ENCODE assay signal across 1 mouse cellular context in the genomic region with DNA sequence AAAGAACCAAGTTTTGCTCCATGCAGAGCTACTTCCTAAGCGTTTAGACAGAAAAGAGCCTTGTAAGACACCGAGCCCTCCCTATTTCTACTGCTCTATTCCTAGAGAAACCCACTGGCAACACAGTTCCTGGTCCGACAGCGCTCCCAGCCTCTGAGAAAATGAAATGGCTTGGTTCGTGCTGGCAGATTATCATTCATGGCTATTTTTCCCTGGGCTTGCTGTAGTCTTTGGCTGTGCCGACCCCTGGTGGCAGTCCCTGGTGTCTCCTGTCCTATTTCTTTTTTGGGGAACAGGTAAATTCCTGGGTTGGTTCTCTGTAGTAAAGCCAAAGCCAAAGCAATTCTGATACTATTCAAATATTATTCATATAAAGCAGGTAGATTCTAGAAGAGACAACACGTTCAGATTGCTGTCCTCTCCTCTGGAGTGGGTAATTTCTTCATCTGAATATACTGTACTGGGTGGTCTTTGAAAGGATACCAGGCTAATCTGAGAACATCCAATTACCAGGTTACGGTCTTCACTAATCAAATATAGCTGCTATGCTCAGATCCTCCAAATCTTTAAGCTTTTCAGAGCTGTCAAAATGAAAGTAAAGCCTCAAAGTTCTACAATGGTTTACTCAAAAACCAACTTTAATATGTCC.
TF ChIP-seq lines count a peak whose summit lies in the region.

No protein-coding gene starts in this region.

TF ChIP-seq in CH12.LX, 34 proteins besides CTCF, POLR2A, EP300 and RAD21 (continued from another document):
- TF ChIP-seq SMC3 (IDR thresholded peaks at IDR 0.05; ENCODE audit: low read depth, low read length) = peak; percentile 100
- peak; percentile 68; the same call in 1 of the 2 replicates for TF ChIP-seq ZNF384 (IDR thresholded peaks at IDR 0.05; ENCODE audit: low read depth, low read length)
- TF ChIP-seq CHD2 (IDR thresholded peaks at IDR 0.05; ENCODE audit: low read length) = peak; percentile 32; the same call in 1 of the 2 replicates
- peak; percentile 83 for TF ChIP-seq MYC (IDR thresholded peaks at IDR 0.05; ENCODE audit: low read depth, low read length)
- TF ChIP-seq TBP (conservative IDR thresholded peaks at IDR 0.05; ENCODE audit: low read depth, low read length) = 0 out of 2 replicates have a peak, but pooled peaks have one; percentile 47
- TF ChIP-seq E2F4 (IDR thresholded peaks at IDR 0.05; ENCODE audit: insufficient replicate concordance, low read depth, low read length) = peak; percentile 45; the same call in 1 of the 2 replicates
- peak; percentile 93 for TF ChIP-seq RCOR1 (conservative IDR thresholded peaks at IDR 0.05; ENCODE audit: low read depth, low read length)
- TF ChIP-seq HCFC1 (IDR thresholded peaks at IDR 0.05; ENCODE audit: low read depth, low read length) = peak; percentile 66
- TF ChIP-seq NRF1 (IDR thresholded peaks at IDR 0.05; ENCODE audit: low read depth, low read length) = peak; percentile 62
- no peak for TF ChIP-seq CHD1 (IDR thresholded peaks at IDR 0.05; ENCODE audit: low read depth, low read length)
- TF ChIP-seq USF1 (IDR thresholded peaks at IDR 0.05; ENCODE audit: low read depth, low read length) = no peak; the same call in 1 of the 2 replicates
- TF ChIP-seq ZC3H11A (IDR thresholded peaks at IDR 0.05; ENCODE audit: low read depth, low read length) = peak; percentile 100
- no peak for TF ChIP-seq POLR2AphosphoS2 (IDR thresholded peaks at IDR 0.05; ENCODE audit: low read depth, low read length)
- peak; percentile 65 for TF ChIP-seq BHLHE40 (IDR thresholded peaks at IDR 0.05; ENCODE audit: low read depth, low read length)
- TF ChIP-seq IRF4 (IDR thresholded peaks at IDR 0.05; ENCODE audit: low read depth, low read length) = peak; percentile 94
- peak; percentile 95 for TF ChIP-seq MEF2A (IDR thresholded peaks at IDR 0.05; ENCODE audit: borderline replicate concordance, low read depth, low read length)
- no peak for TF ChIP-seq ZKSCAN1 (IDR thresholded peaks at IDR 0.05; ENCODE audit: borderline replicate concordance, low read depth, low read length)
- TF ChIP-seq USF2 (conservative IDR thresholded peaks at IDR 0.05; ENCODE audit: low read depth, low read length) = no peak
- TF ChIP-seq MAZ (IDR thresholded peaks at IDR 0.05; ENCODE audit: low read depth, low read length) = peak; percentile 92
- no peak for TF ChIP-seq ZMIZ1 (IDR thresholded peaks at IDR 0.05; ENCODE audit: low read depth, low read length)
- TF ChIP-seq TCF12 (IDR thresholded peaks at IDR 0.05; ENCODE audit: low read depth, low read length) = peak; percentile 84
- no peak; the same call in 1 of the 2 replicates for TF ChIP-seq JUND (conservative IDR thresholded peaks at IDR 0.05; ENCODE audit: low read depth, low read length)
- peak; percentile 82 for TF ChIP-seq MXI1 (IDR thresholded peaks at IDR 0.05; ENCODE audit: low read depth, low read length)
- TF ChIP-seq JUN (IDR thresholded peaks at IDR 0.05; ENCODE audit: insufficient read depth, low read depth, low read length) = no peak
- TF ChIP-seq MAX (IDR thresholded peaks at IDR 0.05; ENCODE audit: low read length) = peak; percentile 59; the same call in 1 of the 2 replicates
- TF ChIP-seq ELF1 (IDR thresholded peaks at IDR 0.05; ENCODE audit: low read depth, low read length) = peak; percentile 69
- TF ChIP-seq UBTF (IDR thresholded peaks at IDR 0.05; ENCODE audit: low read depth, low read length) = no peak
- peak; percentile 40 for TF ChIP-seq ETS1 (conservative IDR thresholded peaks at IDR 0.05; ENCODE audit: low read depth, low read length)
- no peak for TF ChIP-seq PAX5 (IDR thresholded peaks at IDR 0.05; ENCODE audit: low read length)
